Mouse (Mus musculus) cerebellum, adult 2 months (tissue): ENCODE results near the gene Shank2. TPM values are rescaled to one million over a fixed set of nuclear protein-coding genes. Genes with fewer than 3 reads are reported as not detected.

Experiments
- DNase-seq, 2 experiments: peaks; one replicate each; pipeline ENCODE4 v3.0.0; 2021
- H3K27ac ChIP-seq: fragments of 200-500 bp; 2 replicates; pipeline ENCODE4 v1.5.1; 2012; ENCODE audit warnings: low read length, control low read depth, inconsistent platforms; ENCODE audit not compliant: insufficient read depth
- H3K27me3 ChIP-seq: fragments of 200-500 bp; 2 replicates; pipeline ENCODE4 v1.6.1; 2012; ENCODE audit warnings: inconsistent platforms, mild to moderate bottlenecking, low read length, moderate library complexity; ENCODE audit not compliant: control insufficient read depth, insufficient read depth
- H3K4me1 ChIP-seq: fragments of 200-500 bp; 2 replicates; pipeline ENCODE4 v1.6.1; 2011; ENCODE audit warnings: low read length; ENCODE audit not compliant: control insufficient read depth, insufficient read depth
- H3K4me3 ChIP-seq: fragments of 200-500 bp; replicated peaks from 2 replicates; pipeline ENCODE3; 2011; ENCODE audit warnings: mild to moderate bottlenecking, low read depth, low read length, control low read depth; ENCODE audit not compliant: insufficient read depth
- CTCF ChIP-seq: fragments of 200-500 bp; IDR thresholded peaks from 2 replicates; pipeline ENCODE4 v1.5.1; 2011; ENCODE audit warnings: low read depth, mild to moderate bottlenecking, control low read depth, low read length, moderate library complexity, borderline replicate concordance; ENCODE audit not compliant: insufficient read depth
- POLR2A ChIP-seq: fragments of 200-500 bp; IDR thresholded peaks from 2 replicates; pipeline ENCODE4 v1.6.1; 2011; ENCODE audit warnings: low read length, control low read depth, borderline replicate concordance; ENCODE audit not compliant: insufficient read depth
- WGBS: fragments of 180-500 bp; shearing (Covaris S2); methylation state at CpG from one replicate; pipeline ENCODE4 v1.1.7; 2018; 5-methylcytosine and 5-hydroxymethylcytosine counted together
- polyA plus RNA-seq: library from polyadenylated mRNA; depleted of rRNA; stranded (reverse); fragments of >200 nt; gene quantifications from 2 replicates; pipeline ENCODE4 v1.2.3, GENCODE M21; 2012

The Shank2 gene
- polyA plus RNA-seq, 1 experiment = 46.3 TPM

DNA sequence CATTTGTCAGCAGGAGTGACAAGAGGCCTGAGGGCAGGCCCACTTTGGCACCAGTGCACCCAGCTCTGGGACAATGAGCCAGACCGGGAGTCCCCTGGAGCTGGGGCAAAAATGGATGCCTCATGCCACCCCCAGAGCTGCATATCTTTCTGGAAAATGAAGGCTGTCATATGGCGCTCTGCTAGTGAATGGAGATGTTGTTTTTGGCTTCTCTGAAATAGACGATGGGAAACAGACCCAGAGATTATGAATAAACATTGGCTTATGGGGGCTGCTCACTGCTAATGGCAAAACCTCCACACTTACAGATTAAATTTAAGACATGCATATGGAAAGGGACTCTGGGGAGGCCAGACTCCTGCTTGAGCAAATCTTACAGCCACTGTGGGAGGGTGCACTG lies 202.6 kb downstream of the Shank2 start:
- TF ChIP-seq CTCF = no peak
- no peak for TF ChIP-seq POLR2A
- DNase-seq = no peak
- no peak overlapping the region for H3K27ac ChIP-seq
- 55% methylated on average over 3 of the region's 3 CpGs for WGBS
- H3K27me3 ChIP-seq = no peaks in the 10 kb centered on the region
- peaks cover 13% of the 10 kb centered on the region for H3K4me1 ChIP-seq
- no peak overlapping the region for H3K4me3 ChIP-seq

DNA sequence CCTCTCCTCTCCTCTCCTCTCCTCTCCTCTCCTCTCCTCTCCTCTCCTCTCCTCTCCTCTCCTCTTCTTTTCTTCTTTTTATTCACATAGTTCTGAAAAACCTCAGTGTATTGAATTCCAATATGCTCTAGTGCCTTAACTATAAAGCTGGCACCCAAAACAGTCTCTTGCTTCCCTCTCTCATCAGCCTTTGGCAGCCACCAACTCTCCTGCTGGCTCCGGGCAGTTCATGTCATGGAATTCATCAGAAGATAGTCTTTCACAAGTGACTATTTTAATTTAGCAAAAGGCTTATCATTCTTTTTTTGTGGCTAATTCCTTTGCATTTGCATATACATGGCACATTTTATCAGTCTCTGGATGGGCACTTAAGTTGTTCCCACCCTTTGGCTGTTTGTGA lies 203.4 kb downstream of the Shank2 start:
- Histone ChIP-seq H3K4me1 (peaks cover 13% of the 10 kb centered on the region), H3K4me3 (no peak overlapping the region), H3K27ac (no peak overlapping the region), H3K27me3 (no peaks in the 10 kb centered on the region)
- WGBS = 31% methylated on average over 1 of the region's 1 CpGs
- no peak for TF ChIP-seq POLR2A
- no peak for TF ChIP-seq CTCF
- no peak for DNase-seq

DNA sequence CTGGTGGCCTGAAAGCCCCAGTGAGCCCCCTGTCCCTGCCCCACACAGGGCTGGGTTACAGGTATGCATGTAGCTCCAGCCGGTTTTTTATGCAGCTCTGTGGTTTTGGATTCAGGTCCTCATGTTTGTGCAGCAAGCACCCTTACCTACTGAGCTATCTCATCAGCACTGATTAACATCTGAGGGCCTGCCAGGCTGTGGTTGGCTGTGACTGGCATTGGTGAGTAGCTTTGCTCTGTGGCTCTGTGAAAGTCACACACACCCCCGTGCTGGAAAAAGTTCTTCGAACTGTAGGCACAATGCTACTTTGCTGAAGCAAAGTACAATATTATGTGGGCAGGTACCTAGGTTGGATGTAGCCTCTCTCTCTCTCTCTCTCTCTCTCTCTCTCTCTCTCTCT lies 204.1 kb downstream of the Shank2 start:
- Histone ChIP-seq H3K4me3 (no peak overlapping the region), H3K4me1 (peaks cover 13% of the 10 kb centered on the region), H3K27ac (no peak overlapping the region), H3K27me3 (no peaks in the 10 kb centered on the region)
- no peak for DNase-seq
- TF ChIP-seq CTCF = no peak
- TF ChIP-seq POLR2A = no peak
- WGBS = 88% methylated on average over 3 of the region's 3 CpGs

DNA sequence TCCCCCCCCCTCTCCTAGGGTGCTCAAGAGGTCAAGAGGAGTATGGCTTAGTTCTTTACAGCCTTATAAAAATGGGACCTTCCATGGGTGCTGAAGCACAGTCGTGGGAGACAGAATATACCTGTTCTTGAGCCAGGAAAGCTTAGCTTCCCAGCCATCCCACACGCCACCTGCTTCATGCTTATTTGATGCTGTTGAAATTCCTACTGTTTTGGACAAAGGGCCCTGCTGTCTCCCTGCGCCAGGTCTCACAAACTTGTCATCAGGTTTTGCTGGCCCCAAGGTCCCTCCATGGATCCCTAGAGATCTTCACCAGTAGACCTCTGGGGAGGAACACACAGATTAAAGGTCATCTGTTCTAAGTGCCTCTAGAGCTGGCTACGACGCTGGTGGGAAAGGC lies 204.5 kb downstream of the Shank2 start:
- Histone ChIP-seq H3K4me3 (no peak overlapping the region), H3K27me3 (no peaks in the 10 kb centered on the region), H3K27ac (no peak overlapping the region), H3K4me1 (peaks cover 13% of the 10 kb centered on the region)
- WGBS = 76% methylated on average over 5 of the region's 5 CpGs
- no peak for TF ChIP-seq POLR2A
- no peak for TF ChIP-seq CTCF
- no peak for DNase-seq

DNA sequence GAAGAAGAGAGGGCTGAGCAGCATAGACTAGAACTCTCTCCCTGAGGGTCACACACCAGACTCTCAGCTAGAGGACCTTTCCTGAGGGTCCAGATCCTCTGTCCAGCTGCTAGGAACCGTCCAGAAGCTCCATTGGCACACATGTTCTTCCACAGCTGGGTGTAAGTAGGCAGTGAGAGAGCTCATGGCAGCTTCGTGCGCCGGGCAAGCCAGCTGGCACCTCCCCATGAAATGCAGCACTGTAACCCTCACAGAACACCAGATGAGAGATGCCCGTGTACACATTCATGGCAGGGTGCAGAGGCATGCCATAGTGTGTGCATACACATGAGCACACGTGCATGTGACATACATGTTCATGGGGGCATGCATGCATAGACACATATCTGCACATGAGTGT lies 205.4 kb downstream of the Shank2 start:
- Histone ChIP-seq H3K27me3 (no peaks in the 10 kb centered on the region), H3K27ac (no peak overlapping the region), H3K4me1 (peaks cover 13% of the 10 kb centered on the region), H3K4me3 (no peak overlapping the region)
- TF ChIP-seq CTCF (no peak), POLR2A (no peak)
- DNase-seq = no peak
- WGBS = 46% methylated on average over 6 of the region's 6 CpGs

DNA sequence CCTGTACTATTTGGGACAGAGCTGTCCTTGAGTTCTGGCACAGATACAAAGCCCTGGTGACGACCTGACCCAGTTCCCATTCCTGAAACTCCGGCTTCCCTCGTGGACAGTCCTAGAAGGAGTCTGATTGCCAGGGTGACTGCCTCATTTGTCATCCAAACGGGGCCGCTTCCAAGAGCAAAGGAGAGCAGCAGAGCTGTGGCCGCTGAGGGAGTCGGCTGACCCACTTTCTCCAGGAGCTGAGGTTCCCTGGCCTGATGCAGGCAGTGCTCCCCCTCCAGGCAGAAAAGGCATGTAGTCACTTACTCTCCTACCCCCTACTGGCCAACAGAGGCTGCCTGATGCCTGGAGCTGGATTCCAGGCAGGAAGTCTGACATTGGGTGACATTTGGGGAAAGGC lies 206.1 kb downstream of the Shank2 start:
- WGBS = 1% methylated on average over 7 of the region's 7 CpGs

DNA sequence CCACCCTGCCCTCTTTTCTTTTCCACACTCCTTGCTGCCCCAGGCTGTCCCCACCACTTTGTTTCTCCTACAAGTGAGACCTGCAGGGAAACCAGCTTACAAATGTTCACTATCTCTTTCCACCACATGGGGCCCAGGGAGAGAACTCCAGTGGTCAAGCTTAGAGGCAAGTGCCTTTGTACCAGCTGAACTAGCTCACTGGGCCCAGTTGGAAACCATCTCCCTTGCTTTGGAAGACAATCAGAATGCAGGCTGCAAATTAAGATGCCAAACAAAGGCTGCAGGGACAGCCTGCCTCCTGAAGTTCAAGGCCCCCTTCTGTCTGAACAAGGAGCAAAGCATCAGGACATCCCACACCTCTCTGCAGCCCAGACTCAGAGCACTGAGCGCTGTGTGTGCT lies 206.9 kb downstream of the Shank2 start:
- WGBS = 96% methylated on average over 1 of the region's 1 CpGs
- TF ChIP-seq POLR2A = no peak
- no peak for TF ChIP-seq CTCF
- no peak overlapping the region for H3K27ac ChIP-seq

More for the DNA sequence above, 206.1 kb downstream of the Shank2 start:
- Histone ChIP-seq H3K27ac (no peak overlapping the region), H3K4me3 (no peak overlapping the region), H3K4me1 (peaks cover 13% of the 10 kb centered on the region), H3K27me3 (no peaks in the 10 kb centered on the region)
- TF ChIP-seq POLR2A (no peak), CTCF (peak; percentile 71)
- peak; percentile 76 to 87 for DNase-seq

DNA sequence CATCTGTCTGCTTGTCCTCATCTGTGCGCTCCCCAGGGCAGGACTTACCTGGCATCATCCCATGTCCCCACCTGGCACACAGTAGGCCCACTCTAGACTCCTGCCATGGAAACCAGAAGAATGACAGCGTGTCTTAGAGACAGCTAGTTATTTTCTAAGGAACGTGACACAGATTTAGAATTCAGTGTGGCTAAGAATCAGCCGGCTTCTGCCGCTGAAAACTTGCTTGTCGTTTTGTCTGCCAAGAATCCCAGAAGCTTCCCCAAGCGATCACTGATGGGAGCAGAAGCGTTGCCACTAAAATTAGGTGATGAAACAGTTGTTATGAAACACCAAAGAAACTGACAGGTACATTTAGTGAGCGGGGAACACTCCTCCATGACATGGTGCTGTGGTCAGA lies 208.8 kb downstream of the Shank2 start:
- peaks cover 13% of the 10 kb centered on the region for H3K4me1 ChIP-seq
- H3K27me3 ChIP-seq = no peaks in the 10 kb centered on the region
- no peak for TF ChIP-seq CTCF
- no peak for TF ChIP-seq POLR2A
- H3K27ac ChIP-seq = no peak overlapping the region
- WGBS = 74% methylated on average over 9 of the region's 9 CpGs
- DNase-seq = no peak
- H3K4me3 ChIP-seq = no peak overlapping the region

More for the DNA sequence above, 206.9 kb downstream of the Shank2 start:
- no peak overlapping the region for H3K4me3 ChIP-seq
- no peak for DNase-seq
- peaks cover 13% of the 10 kb centered on the region for H3K4me1 ChIP-seq
- no peaks in the 10 kb centered on the region for H3K27me3 ChIP-seq
